Mouse (Mus musculus): ENCODE data around the gene Olfr435. TPM values are rescaled to one million over a fixed set of nuclear protein-coding genes. Genes with fewer than 3 reads are reported as not detected.
"Not testable (repeated sequence)": the region's sequence is repeated elsewhere in the genome, so short reads cannot be mapped to it uniquely, and the experiment has no call there.

The Olfr435 gene
- not detected in 2 replicates for polyA plus RNA-seq (2015; fragmentation: Nextera tagmentation; extraction: Ambion mirVana)

DNA sequence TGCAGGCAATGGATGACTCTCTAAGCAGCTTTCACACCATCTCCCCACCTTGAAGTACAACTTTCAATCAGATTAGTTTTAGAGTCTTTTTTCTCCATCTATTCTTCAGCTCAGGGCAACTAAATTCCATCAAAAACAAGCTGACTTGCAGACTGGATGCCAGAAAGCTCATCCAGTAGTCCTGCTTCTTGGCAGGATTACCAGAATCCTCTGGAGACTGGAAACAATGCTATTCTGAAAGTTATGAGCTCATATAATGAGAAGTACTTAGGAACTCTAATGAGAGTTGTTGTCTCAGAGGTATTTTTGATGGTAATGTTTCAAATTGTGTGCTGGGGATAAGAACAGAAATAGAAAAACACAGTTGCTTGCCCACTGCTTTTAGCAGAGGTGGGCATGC, at the start of gene Olfr435:
Gene Olfr435, plus strand, starts transcription at position 366 of the 400 bp plus-strand sequence.
- Histone ChIP-seq H3K9ac (no peak within 1 kb of the TSS), H3K27ac (no peak within 1 kb of the TSS), H3K4me2 (no peak within 1 kb of the TSS), H3K36me3 (no peaks in the 10 kb centered on the region), H3K9me3 (no peaks in the 10 kb centered on the region), H3K4me3 (replicated peaks) (no peak within 1 kb of the TSS), H3K4me1 (no peaks in the 10 kb centered on the region), H3K27me3 (replicated peaks) (no peaks in the 10 kb centered on the region)
- no peak for ATAC-seq (ENCODE audit: insufficient read depth, low FRiP score, low read depth)

DNA sequence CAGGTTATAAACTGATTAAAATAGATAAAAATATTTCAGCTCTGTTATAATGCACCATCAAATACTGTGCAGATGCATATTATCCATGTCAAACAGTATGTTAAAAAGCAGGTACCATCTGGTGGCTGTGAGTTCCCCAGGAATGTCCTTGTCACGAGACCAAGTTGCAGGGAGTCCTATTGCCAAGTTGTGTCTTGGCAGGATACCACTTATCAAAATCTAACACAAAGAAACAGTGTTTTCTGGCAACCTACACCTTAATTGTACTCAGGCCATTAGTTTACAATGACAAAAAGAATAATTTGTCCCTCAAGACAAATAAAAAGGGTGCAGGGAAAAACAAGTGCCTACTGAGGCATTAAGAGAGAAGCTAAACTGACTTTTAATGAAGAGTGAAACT, 37.4 kb upstream of the Olfr435 start:
- Histone ChIP-seq H3K36me3 (no peaks in the 10 kb centered on the region), H3K4me1 (no peaks in the 10 kb centered on the region), H3K4me2 (no peak overlapping the region), H3K9ac (no peak overlapping the region), H3K4me3 (replicated peaks) (no peak overlapping the region), H3K9me3 (no peaks in the 10 kb centered on the region), H3K27ac (no peak overlapping the region), H3K27me3 (replicated peaks) (no peaks in the 10 kb centered on the region)
- no peak for ATAC-seq (ENCODE audit: insufficient read depth, low FRiP score, low read depth)
- 75% methylated on average over 1 of the region's 1 CpGs for WGBS

- no peaks in the 10 kb centered on the region for H3K9me3 ChIP-seq
- H3K36me3 ChIP-seq: no peaks in the 10 kb centered on the region
- WGBS: 62% methylated on average over 3 of the region's 3 CpGs
- no peak within 1 kb of the TSS for H3K4me2 ChIP-seq
- ATAC-seq (ENCODE audit: insufficient read depth, low FRiP score, low read depth): no peak
- no peak within 1 kb of the TSS for H3K27ac ChIP-seq
- no peak within 1 kb of the TSS for H3K9ac ChIP-seq
- H3K27me3 ChIP-seq (replicated peaks): no peaks in the 10 kb centered on the region
- H3K4me3 ChIP-seq (replicated peaks): no peak within 1 kb of the TSS
- no peaks in the 10 kb centered on the region for H3K4me1 ChIP-seq
These were observed 34.0 kb upstream of the Olfr435 start, which contains the start of gene Olfr437 for GRCm38 (mm10) chr6:43162982-43163381. Olfr437 (plus strand) TSS chr6:43163282.

DNA sequence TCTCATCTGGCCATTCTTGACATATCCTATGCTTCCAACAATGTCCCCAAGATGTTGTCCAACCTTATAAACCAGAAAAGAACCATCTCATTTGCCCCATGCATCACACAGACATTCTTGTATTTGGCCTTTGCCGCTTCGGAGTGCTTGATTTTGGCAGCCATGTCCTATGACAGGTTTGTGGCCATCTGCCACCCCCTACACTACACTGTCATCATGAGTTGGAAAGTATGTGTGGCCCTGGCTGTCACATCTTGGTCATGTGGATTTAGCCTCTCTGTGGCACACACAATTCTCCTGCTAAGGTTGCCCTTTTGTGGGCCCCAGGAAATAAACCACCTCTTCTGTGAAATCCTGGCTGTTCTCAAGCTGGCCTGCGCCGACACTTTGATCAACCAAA, 29.7 kb upstream of the Olfr435 start:
- Histone ChIP-seq H3K36me3 (no peaks in the 10 kb centered on the region), H3K4me2 (no peak overlapping the region), H3K27ac (no peak overlapping the region), H3K27me3 (replicated peaks) (no peaks in the 10 kb centered on the region), H3K4me1 (no peaks in the 10 kb centered on the region), H3K9me3 (no peaks in the 10 kb centered on the region), H3K4me3 (replicated peaks) (no peak overlapping the region), H3K9ac (no peak overlapping the region)
- ATAC-seq (ENCODE audit: insufficient read depth, low FRiP score, low read depth): no peak
- 87% methylated on average over 4 of the region's 4 CpGs for WGBS

DNA sequence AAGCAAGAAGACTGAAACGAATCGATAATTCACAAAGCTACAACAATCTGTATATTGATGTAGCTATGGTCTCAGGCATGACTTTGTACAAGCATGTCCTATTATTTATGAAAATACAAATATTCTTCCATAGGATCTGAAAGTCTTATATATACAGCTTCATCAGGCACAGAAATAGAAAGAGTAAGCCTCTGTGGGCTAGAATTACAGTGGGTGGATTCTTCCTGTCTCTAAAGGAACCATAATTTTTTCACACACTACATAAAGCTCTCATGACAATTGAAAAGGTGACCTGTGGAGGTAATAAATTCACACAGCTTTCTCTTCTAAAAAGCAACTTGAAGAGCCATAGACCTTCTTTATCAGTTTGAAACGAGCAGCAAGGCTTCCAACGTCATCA, 25.1 kb upstream of the Olfr435 start, which contains the start of gene Olfr13:
Gene Olfr13, plus strand, starts transcription at position 301 of the 400 bp plus-strand sequence.
- H3K27ac ChIP-seq: no peak within 1 kb of the TSS
- H3K4me2 ChIP-seq: no peak within 1 kb of the TSS
- no peaks in the 10 kb centered on the region for H3K27me3 ChIP-seq (replicated peaks)
- WGBS: 51% methylated on average over 4 of the region's 4 CpGs
- no peaks in the 10 kb centered on the region for H3K4me1 ChIP-seq
- H3K9me3 ChIP-seq: no peaks in the 10 kb centered on the region
- no peak within 1 kb of the TSS for H3K9ac ChIP-seq
- H3K36me3 ChIP-seq: no peaks in the 10 kb centered on the region
- H3K4me3 ChIP-seq (replicated peaks): no peak within 1 kb of the TSS
- no peak for ATAC-seq (ENCODE audit: insufficient read depth, low FRiP score, low read depth)

DNA sequence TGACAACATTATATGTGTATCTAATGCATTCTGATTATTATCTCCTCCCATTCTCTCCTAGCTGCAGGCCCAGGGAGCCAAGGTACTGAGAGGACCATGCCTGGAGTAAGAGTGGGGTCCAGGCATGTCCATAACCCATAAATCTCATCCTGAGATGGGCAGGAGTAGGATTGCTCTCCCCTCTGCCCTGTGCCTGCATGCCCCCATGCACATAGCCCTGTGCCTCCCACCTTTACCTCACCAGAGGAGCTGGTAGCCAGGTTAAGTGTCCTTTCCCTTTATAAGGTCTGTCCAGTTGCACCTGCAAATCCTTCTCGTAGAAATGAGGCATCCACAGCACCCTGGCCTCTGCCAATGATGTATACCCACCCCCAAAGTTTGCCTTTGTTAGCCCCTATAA, 18.8 kb upstream of the Olfr435 start:
- ATAC-seq (ENCODE audit: insufficient read depth, low FRiP score, low read depth): no peak
- Histone ChIP-seq H3K27me3 (replicated peaks) (no peaks in the 10 kb centered on the region), H3K4me1 (no peaks in the 10 kb centered on the region), H3K4me3 (replicated peaks) (no peak overlapping the region), H3K27ac (no peak overlapping the region), H3K9me3 (no peaks in the 10 kb centered on the region), H3K4me2 (no peak overlapping the region), H3K36me3 (no peaks in the 10 kb centered on the region), H3K9ac (no peak overlapping the region)
- 62% methylated on average over 1 of the region's 1 CpGs for WGBS

GRCm38 (mm10) chr6:43178584-43179501, 18.1 kb upstream of the Olfr435 start:
- Histone ChIP-seq H3K9me3 (no peaks in the 10 kb centered on the region), H3K4me3 (replicated peaks) (no peak overlapping the region), H3K4me2 (no peak overlapping the region), H3K27ac (no peak overlapping the region), H3K36me3 (no peaks in the 10 kb centered on the region), H3K4me1 (no peaks in the 10 kb centered on the region), H3K27me3 (replicated peaks) (no peaks in the 10 kb centered on the region), H3K9ac (no peak overlapping the region)
- WGBS: 55% methylated on average over 6 of the region's 6 CpGs
- ATAC-seq (ENCODE audit: insufficient read depth, low FRiP score, low read depth): no peak

- no peak overlapping the region for H3K4me3 ChIP-seq (replicated peaks)
- no peak overlapping the region for H3K9ac ChIP-seq
- H3K4me1 ChIP-seq: no peaks in the 10 kb centered on the region
- H3K4me2 ChIP-seq: no peak overlapping the region
- H3K27ac ChIP-seq: no peak overlapping the region
- no peaks in the 10 kb centered on the region for H3K36me3 ChIP-seq
- WGBS: 52% methylated on average over 3 of the region's 3 CpGs
- ATAC-seq (ENCODE audit: insufficient read depth, low FRiP score, low read depth): no peak
- H3K27me3 ChIP-seq (replicated peaks): no peaks in the 10 kb centered on the region
- H3K9me3 ChIP-seq: no peaks in the 10 kb centered on the region
These were observed 6.0 kb upstream of the Olfr435 start for GRCm38 (mm10) chr6:43190986-43191385.

GRCm38 (mm10) chr6:43198094-43198493, 1.1 kb downstream of the Olfr435 start:
- WGBS: 36% methylated on average over 3 of the region's 3 CpGs
- no peak overlapping the region for H3K9ac ChIP-seq
- H3K36me3 ChIP-seq: no peaks in the 10 kb centered on the region
- H3K27me3 ChIP-seq (replicated peaks): no peaks in the 10 kb centered on the region
- no peak overlapping the region for H3K4me3 ChIP-seq (replicated peaks)
- no peaks in the 10 kb centered on the region for H3K4me1 ChIP-seq
- no peaks in the 10 kb centered on the region for H3K9me3 ChIP-seq
- H3K27ac ChIP-seq: no peak overlapping the region
- no peak for ATAC-seq (ENCODE audit: insufficient read depth, low FRiP score, low read depth)
- H3K4me2 ChIP-seq: no peak overlapping the region

- Histone ChIP-seq H3K27ac (no peak overlapping the region), H3K36me3 (no peaks in the 10 kb centered on the region), H3K4me1 (no peaks in the 10 kb centered on the region), H3K4me2 (no peak overlapping the region), H3K9me3 (no peaks in the 10 kb centered on the region), H3K9ac (no peak overlapping the region), H3K27me3 (replicated peaks) (no peaks in the 10 kb centered on the region), H3K4me3 (replicated peaks) (no peak overlapping the region)
- no peak for ATAC-seq (ENCODE audit: insufficient read depth, low FRiP score, low read depth)
These were observed 5.8 kb downstream of the Olfr435 start for GRCm38 (mm10) chr6:43202786-43203185.

DNA sequence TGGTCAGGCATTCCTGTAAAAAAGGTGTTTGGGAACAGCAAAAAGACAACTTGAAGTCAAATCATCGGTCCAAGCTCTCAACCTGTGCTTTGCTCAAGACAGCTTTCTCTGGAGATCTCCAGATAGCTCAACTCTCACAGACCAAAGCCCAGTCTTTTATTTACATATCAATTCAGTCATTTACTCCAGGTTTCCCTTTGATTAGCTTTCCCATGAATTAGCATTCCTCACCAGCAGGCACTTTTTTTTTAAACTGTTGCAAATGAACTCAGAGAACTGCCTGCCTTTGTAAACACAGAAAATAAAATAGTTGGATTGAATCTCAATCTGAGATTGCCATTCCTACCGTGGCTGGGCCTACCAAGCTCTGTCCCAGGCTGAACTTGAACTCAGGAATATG, 8.4 kb downstream of the Olfr435 start:
- Histone ChIP-seq H3K9ac (no peak overlapping the region), H3K27ac (no peak overlapping the region), H3K36me3 (no peaks in the 10 kb centered on the region), H3K4me1 (no peaks in the 10 kb centered on the region), H3K4me2 (no peak overlapping the region), H3K27me3 (replicated peaks) (no peaks in the 10 kb centered on the region), H3K4me3 (replicated peaks) (no peak overlapping the region), H3K9me3 (no peaks in the 10 kb centered on the region)
- ATAC-seq (ENCODE audit: insufficient read depth, low FRiP score, low read depth): no peak
- 40% methylated on average over 2 of the region's 2 CpGs for WGBS

- H3K27ac ChIP-seq; H3K36me3 ChIP-seq; H3K9ac ChIP-seq; H3K4me3 ChIP-seq (replicated peaks); H3K4me2 ChIP-seq; ATAC-seq (ENCODE audit: insufficient read depth, low FRiP score, low read depth); H3K9me3 ChIP-seq; H3K27me3 ChIP-seq (replicated peaks); H3K4me1 ChIP-seq: not testable (repeated sequence)
These were observed 15.9 kb downstream of the Olfr435 start, which contains the start of gene Olfr434 for GRCm38 (mm10) chr6:43212873-43213272. Olfr434 (plus strand) TSS chr6:43213021.

All from stomach, embryonic 15.5 days (tissue).